Mouse (Mus musculus): Measurements from ENCODE around the gene Timm10b. TPM values are rescaled to one million over a fixed set of nuclear protein-coding genes. Genes with fewer than 3 reads are reported as not detected.

The Timm10b gene
- polyA plus RNA-seq, 1 experiment from 2014 or later: 158 TPM

DNA sequence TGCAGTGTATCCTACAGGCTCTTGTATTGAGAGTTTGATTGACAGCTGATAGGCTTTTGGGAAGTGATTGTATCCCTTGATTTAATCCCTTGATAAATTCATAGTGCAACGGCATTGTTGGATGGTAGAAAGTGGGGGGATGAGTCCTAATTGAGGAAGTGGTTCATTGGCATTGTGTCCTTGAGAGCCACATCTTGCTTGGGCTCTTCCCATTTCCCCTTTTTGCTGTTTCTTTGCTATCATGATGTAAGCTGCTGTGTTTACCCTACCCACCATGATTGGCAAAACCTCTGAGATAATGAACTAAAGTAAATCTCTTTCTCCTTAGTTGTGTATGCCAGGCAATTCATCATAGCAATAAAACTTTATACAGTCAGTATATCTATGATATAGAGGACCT, 51.0 kb downstream of the Timm10b start:
- no peaks in the 10 kb centered on the region for H3K9me3 ChIP-seq (replicated peaks; ENCODE audit: control insufficient read depth, low read length)
- H3K4me2 ChIP-seq (ENCODE audit: low read depth, low read length): no peak overlapping the region
- H3K36me3 ChIP-seq (ENCODE audit: control insufficient read depth, insufficient read depth): no peaks in the 10 kb centered on the region
- ATAC-seq (replicated peaks; ENCODE audit: extremely low read depth, insufficient read depth, low FRiP score): no peak
- no peak overlapping the region for H3K27ac ChIP-seq (ENCODE audit: low read length)
- no peaks in the 10 kb centered on the region for H3K27me3 ChIP-seq (ENCODE audit: control insufficient read depth, insufficient read depth, low read length)
- no peaks in the 10 kb centered on the region for H3K4me1 ChIP-seq (ENCODE audit: control insufficient read depth, insufficient read depth, low read length)
- no peak overlapping the region for H3K4me3 ChIP-seq (ENCODE audit: low read length)
- 46% methylated on average over 1 of the region's 1 CpGs for WGBS
- H3K9ac ChIP-seq (ENCODE audit: low read length): no peak overlapping the region

Other genes starting within 250 kb of the Timm10b start
- gene Fam160a2, start 240.0 kb upstream of the Timm10b start, polyA plus RNA-seq (2015; fragmentation: Nextera tagmentation; extraction: Ambion mirVana): 32.5 and 34.5 TPM in 2 replicates
- 0.05 TPM in 1 of 2 replicates, not detected in the other for gene Cnga4, start 235.5 kb upstream of the Timm10b start, polyA plus RNA-seq (2015; fragmentation: Nextera tagmentation; extraction: Ambion mirVana)
- gene Cckbr, start 214.3 kb upstream of the Timm10b start, polyA plus RNA-seq (2015; fragmentation: Nextera tagmentation; extraction: Ambion mirVana): not detected in 2 replicates
- gene Cavin3, start 157.8 kb upstream of the Timm10b start, polyA plus RNA-seq (2015; fragmentation: Nextera tagmentation; extraction: Ambion mirVana): 97.4 and 97.5 TPM in 2 replicates
- gene Smpd1, start 85.7 kb upstream of the Timm10b start, polyA plus RNA-seq (2015; fragmentation: Nextera tagmentation; extraction: Ambion mirVana): 61.7 and 65.0 TPM in 2 replicates
- gene Apbb1, start 58.4 kb upstream of the Timm10b start, polyA plus RNA-seq (2015; fragmentation: Nextera tagmentation; extraction: Ambion mirVana): 44.5 and 49.5 TPM in 2 replicates
- 0.25 and 0.91 TPM in 2 replicates for gene Hpx, start 39.9 kb upstream of the Timm10b start, polyA plus RNA-seq (2015; fragmentation: Nextera tagmentation; extraction: Ambion mirVana)
- gene Trim3, start 6.5 kb upstream of the Timm10b start, polyA plus RNA-seq (2015; fragmentation: Nextera tagmentation; extraction: Ambion mirVana): 32.9 and 35.7 TPM in 2 replicates
- 46.5 and 46.6 TPM in 2 replicates for gene Arfip2, start 360 bp downstream of the Timm10b start, polyA plus RNA-seq (2015; fragmentation: Nextera tagmentation; extraction: Ambion mirVana)
- 30.8 and 36.5 TPM in 2 replicates for gene Gm45799, start 496 bp downstream of the Timm10b start, polyA plus RNA-seq (2015; fragmentation: Nextera tagmentation; extraction: Ambion mirVana)
- gene Dnhd1, start 10.8 kb downstream of the Timm10b start, polyA plus RNA-seq (2015; fragmentation: Nextera tagmentation; extraction: Ambion mirVana): 0.38 and 0.49 TPM in 2 replicates
- 403 and 415 TPM in 2 replicates for gene Ilk, start 96.5 kb downstream of the Timm10b start, polyA plus RNA-seq (2015; fragmentation: Nextera tagmentation; extraction: Ambion mirVana)
- gene Rrp8, start 97.3 kb downstream of the Timm10b start, polyA plus RNA-seq (2015; fragmentation: Nextera tagmentation; extraction: Ambion mirVana): 21.7 and 22.2 TPM in 2 replicates
- 89.0 and 94.2 TPM in 2 replicates for gene Taf10, start 104.3 kb downstream of the Timm10b start, polyA plus RNA-seq (2015; fragmentation: Nextera tagmentation; extraction: Ambion mirVana)
- gene Tpp1, start 112.2 kb downstream of the Timm10b start, polyA plus RNA-seq (2015; fragmentation: Nextera tagmentation; extraction: Ambion mirVana): 74.6 and 77.5 TPM in 2 replicates
- gene Dchs1, start 147.6 kb downstream of the Timm10b start, polyA plus RNA-seq (2015; fragmentation: Nextera tagmentation; extraction: Ambion mirVana): 3.1 and 4.3 TPM in 2 replicates
- 210 and 235 TPM in 2 replicates for gene Mrpl17, start 171.0 kb downstream of the Timm10b start, polyA plus RNA-seq (2015; fragmentation: Nextera tagmentation; extraction: Ambion mirVana)